Mouse (Mus musculus) liver, postnatal 0 days (tissue): ENCODE measurements at regions not wholly inside any gene's neighbourhood (a gene's known extent, or its start where the extent isn't known, plus 50 kb on each side); places are given as distances from the start of the nearest gene placed in this dataset.

Experiments
- ATAC-seq: fragments of 200-750 bp; cut with Nextera tagmentation; 2 replicates; pipeline ENCODE4 v1.8.0; 2017; ENCODE audit warnings: mild to moderate bottlenecking, moderate library complexity
- DNase-seq: peaks from one replicate; pipeline ENCODE4 v3.0.0-alpha.2; 2016
- H3K27ac ChIP-seq: fragments of 300-500 bp; sonication (generic); 2 replicates; pipeline ENCODE4 v1.5.1; 2014; ENCODE audit warnings: antibody characterized with exemption, moderate library complexity, mild to moderate bottlenecking, low read depth
- H3K27me3 ChIP-seq: fragments of 300-500 bp; sonication (generic); 2 replicates; pipeline ENCODE4 v1.6.1; 2014; ENCODE audit warnings: low read length, control low read depth, mixed read lengths; ENCODE audit not compliant: insufficient read depth
- H3K36me3 ChIP-seq: fragments of 300-500 bp; sonication (generic); replicated peaks from 2 replicates; pipeline ENCODE4 v1.6.1; 2014; ENCODE audit warnings: mild to moderate bottlenecking, control low read depth, low read length, moderate library complexity, mixed read lengths; ENCODE audit not compliant: insufficient read depth
- H3K4me1 ChIP-seq: fragments of 300-500 bp; sonication (generic); 2 replicates; pipeline ENCODE4 v1.6.1; 2014; ENCODE audit warnings: antibody characterized with exemption, mild to moderate bottlenecking, control low read depth; ENCODE audit not compliant: insufficient read depth
- H3K4me2 ChIP-seq: fragments of 300-500 bp; sonication (generic); 2 replicates; pipeline ENCODE4 v1.6.1; 2014; ENCODE audit warnings: low read depth, mild to moderate bottlenecking, low read length, moderate library complexity, mixed read lengths
- H3K4me3 ChIP-seq: fragments of 300-500 bp; sonication (generic); 2 replicates; pipeline ENCODE4 v1.5.1; 2014; ENCODE audit warnings: low read depth, low read length
- H3K9ac ChIP-seq: fragments of 300-500 bp; sonication (generic); replicated peaks from 2 replicates; pipeline ENCODE4 v1.6.1; 2014; ENCODE audit warnings: mild to moderate bottlenecking, moderate library complexity
- H3K9me3 ChIP-seq: fragments of 300-500 bp; sonication (generic); 2 replicates; pipeline ENCODE4 v1.6.1; 2016; ENCODE audit warnings: mild to moderate bottlenecking, control low read depth, low read length, mixed read lengths
- CTCF ChIP-seq: sonication (generic); IDR thresholded peaks from 2 replicates; pipeline ENCODE4 v1.5.1; 2016; ENCODE audit warnings: antibody characterized with exemption, low read depth
- EP300 ChIP-seq: IDR thresholded peaks from 2 replicates; pipeline ENCODE4 v1.6.1; 2016; ENCODE audit warnings: antibody characterized with exemption, low read depth, mild to moderate bottlenecking
- WGBS: fragments of 180-500 bp; shearing (Covaris S2); extraction: QIAGEN DNeasy Blood & Tissue Kit; methylation state at CpG from one replicate; pipeline ENCODE4 v1.1.7; 2014; ENCODE audit not compliant: insufficient replicate concordance; 5-methylcytosine and 5-hydroxymethylcytosine counted together

- H3K4me3 ChIP-seq: no peak overlapping the region
- no peaks in the 10 kb centered on the region for H3K27me3 ChIP-seq
- ATAC-seq: no peak
- TF ChIP-seq CTCF (no peak), EP300 (no peak)
- H3K9me3 ChIP-seq: no peaks in the 10 kb centered on the region
- 80% methylated on average over 1 of the region's 1 CpGs for WGBS
- no peaks in the 10 kb centered on the region for H3K36me3 ChIP-seq
- no peak overlapping the region for H3K4me2 ChIP-seq
- H3K4me1 ChIP-seq: no peaks in the 10 kb centered on the region
- no peak for DNase-seq
- H3K9ac ChIP-seq: no peak overlapping the region
- no peak overlapping the region for H3K27ac ChIP-seq
These were observed 118.8 kb upstream of the Syt1 start for GRCm38 (mm10) chr10:109129552-109130110.

DNA sequence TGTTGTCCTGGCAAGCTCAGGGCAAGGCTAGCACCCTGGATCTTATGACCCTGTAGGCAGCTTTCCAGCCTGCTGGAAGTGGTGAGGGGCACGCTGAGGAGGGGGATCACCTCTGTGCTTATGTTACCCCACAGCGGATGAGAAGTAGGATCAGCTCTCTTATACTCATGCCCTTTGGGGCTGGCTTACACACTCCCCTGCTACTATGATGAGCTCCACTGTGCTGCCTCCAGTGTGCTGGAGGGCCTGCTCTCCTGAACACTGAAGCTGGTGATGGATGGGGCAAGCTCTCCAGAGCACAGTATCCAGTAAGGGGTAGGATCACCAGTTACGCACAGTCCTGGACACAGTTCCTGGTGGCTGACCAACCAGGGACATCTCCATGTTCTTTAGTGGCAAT is 118.3 kb upstream of the Syt1 start:
- no peak overlapping the region for H3K4me3 ChIP-seq
- no peak overlapping the region for H3K27ac ChIP-seq
- H3K9ac ChIP-seq: no peak overlapping the region
- ATAC-seq: no peak
- no peaks in the 10 kb centered on the region for H3K9me3 ChIP-seq
- no peaks in the 10 kb centered on the region for H3K36me3 ChIP-seq
- H3K4me1 ChIP-seq: no peaks in the 10 kb centered on the region
- DNase-seq: no peak
- H3K27me3 ChIP-seq: no peaks in the 10 kb centered on the region
- no peak overlapping the region for H3K4me2 ChIP-seq
- WGBS: 80% methylated on average over 3 of the region's 3 CpGs
- TF ChIP-seq CTCF: no peak
- no peak for TF ChIP-seq EP300

DNA sequence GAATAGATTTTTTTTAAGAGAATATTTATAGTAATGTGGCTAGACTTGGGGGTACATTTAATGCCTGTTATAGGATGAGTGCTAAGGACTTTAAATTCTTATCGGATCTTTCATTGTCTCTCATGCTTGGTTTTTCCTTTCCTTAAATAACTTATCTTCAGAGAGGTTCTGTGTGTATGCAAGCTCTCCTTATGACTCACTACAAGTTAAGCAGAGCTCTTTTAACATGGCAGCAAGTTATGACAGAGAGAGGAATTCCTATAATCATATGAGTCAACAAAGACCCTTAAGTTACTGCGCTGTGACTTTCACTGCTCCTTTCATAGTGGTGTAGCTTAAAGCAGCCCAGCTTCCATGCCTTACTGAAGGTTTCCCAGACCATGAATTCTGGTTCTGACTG is 115.9 kb upstream of the Syt1 start:
- Histone ChIP-seq H3K27me3 (no peaks in the 10 kb centered on the region), H3K9ac (no peak overlapping the region), H3K4me2 (no peak overlapping the region), H3K9me3 (no peaks in the 10 kb centered on the region), H3K36me3 (no peaks in the 10 kb centered on the region), H3K4me1 (no peaks in the 10 kb centered on the region), H3K4me3 (no peak overlapping the region), H3K27ac (no peak overlapping the region)
- DNase-seq: no peak
- no peak for ATAC-seq
- TF ChIP-seq EP300 (no peak), CTCF (no peak)
- 86% methylated on average over 2 of the region's 2 CpGs for WGBS

- Histone ChIP-seq H3K4me2 (no peak overlapping the region), H3K4me3 (no peak overlapping the region), H3K9ac (no peak overlapping the region), H3K27ac (no peak overlapping the region), H3K27me3 (no peaks in the 10 kb centered on the region), H3K4me1 (no peaks in the 10 kb centered on the region), H3K36me3 (no peaks in the 10 kb centered on the region), H3K9me3 (no peaks in the 10 kb centered on the region)
- ATAC-seq (no peak), DNase-seq (no peak)
- 79% methylated on average over 5 of the region's 5 CpGs for WGBS
- no peak for TF ChIP-seq EP300
- no peak for TF ChIP-seq CTCF
These were observed 106.4 kb upstream of the Syt1 start for GRCm38 (mm10) chr10:109117143-109117542.

GRCm38 (mm10) chr10:109115013-109115627 is 104.3 kb upstream of the Syt1 start:
- no peak overlapping the region for H3K27ac ChIP-seq
- TF ChIP-seq EP300 (no peak), CTCF (no peak)
- no peaks in the 10 kb centered on the region for H3K9me3 ChIP-seq
- H3K4me1 ChIP-seq: no peaks in the 10 kb centered on the region
- no peak overlapping the region for H3K4me2 ChIP-seq
- 62% methylated on average over 4 of the region's 4 CpGs for WGBS
- H3K9ac ChIP-seq: no peak overlapping the region
- H3K4me3 ChIP-seq: no peak overlapping the region
- no peaks in the 10 kb centered on the region for H3K27me3 ChIP-seq
- H3K36me3 ChIP-seq: no peaks in the 10 kb centered on the region
- DNase-seq (no peak), ATAC-seq (no peak)

DNA sequence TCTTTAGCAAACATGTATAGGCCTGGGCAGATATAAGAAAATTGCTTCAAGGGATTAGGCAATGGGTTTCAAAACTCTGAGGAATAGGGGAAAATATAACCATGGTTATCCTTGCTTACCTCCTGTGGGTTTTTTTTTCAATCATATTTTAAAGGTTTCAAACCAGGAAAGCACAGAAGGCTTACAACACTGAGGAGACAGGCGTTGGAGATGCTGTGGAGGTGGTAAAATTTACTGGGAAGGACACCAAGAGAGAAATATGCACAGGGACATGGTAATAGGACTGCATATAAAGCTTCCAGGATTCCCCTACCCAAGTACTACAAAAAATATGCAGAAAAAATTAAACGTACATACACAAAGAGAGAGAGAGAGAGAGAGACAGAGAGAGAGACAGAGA is 95.0 kb upstream of the Syt1 start:
- ATAC-seq: no peak
- no peak for TF ChIP-seq CTCF
- TF ChIP-seq EP300: no peak
- no peaks in the 10 kb centered on the region for H3K27me3 ChIP-seq
- DNase-seq: no peak
- H3K27ac ChIP-seq: no peak overlapping the region
- no peaks in the 10 kb centered on the region for H3K36me3 ChIP-seq
- no peak overlapping the region for H3K4me3 ChIP-seq
- H3K9me3 ChIP-seq: no peaks in the 10 kb centered on the region
- no peaks in the 10 kb centered on the region for H3K4me1 ChIP-seq
- no peak overlapping the region for H3K9ac ChIP-seq
- no peak overlapping the region for H3K4me2 ChIP-seq
- 60% methylated on average over 2 of the region's 2 CpGs for WGBS
